Mouse (Mus musculus): ENCODE measurements at regions not wholly inside any gene's neighbourhood (a gene's known extent, or its start where the extent isn't known, plus 50 kb on each side); places are given as distances from the start of the nearest gene placed in this dataset.
A peak's percentile ranks its signal among the peaks of the same experiment; 100 is the strongest.

GRCm38 (mm10) chr10:21806716-21807115 lies 75.3 kb upstream of the Sgk1 start:
- no peaks in the 10 kb centered on the region for H3K9me3 ChIP-seq (replicated peaks; ENCODE audit: low read length)
- in situ Hi-C loops (cut with MboI; ENCODE audit: low pct_ligation_motif_present, low pct_unique_long_range_greater_than_20kb, low sequenced_read_pairs), result no loop called here
- H3K79me2 ChIP-seq (replicated peaks; ENCODE audit: control insufficient read depth, extremely low read depth, insufficient read depth, poor library complexity, severe bottlenecking), result no peaks in the 10 kb centered on the region
- no peak overlapping the region for H3K27ac ChIP-seq (ENCODE audit: insufficient read depth, low read depth)
- no peak overlapping the region for H3K4me3 ChIP-seq (replicated peaks in 1 of 3; ENCODE audit: low read depth in 2 of 3, low read length in 2 of 3, poor library complexity in 1 of 3)
- no peak overlapping the region for H3K4me2 ChIP-seq (ENCODE audit: insufficient read depth, low read depth, poor library complexity, severe bottlenecking)
- H3K9ac ChIP-seq (ENCODE audit: insufficient read depth, low read depth), result no peak overlapping the region
- dilution Hi-C loops (cut with MboI; ENCODE audit: extremely low pct_ligation_motif_present, extremely low pct_unique_long_range_greater_than_20kb, low sequenced_read_pairs), result no loop called here
- no peak for TF ChIP-seq JUN (IDR thresholded peaks at IDR 0.05; ENCODE audit: insufficient read depth, low read depth, low read length)
- no peak for TF ChIP-seq ZNF384 (IDR thresholded peaks at IDR 0.05; ENCODE audit: low read depth, low read length)
- TF ChIP-seq SMC3 (IDR thresholded peaks at IDR 0.05; ENCODE audit: low read depth, low read length), result no peak
- no peak for TF ChIP-seq HCFC1 (IDR thresholded peaks at IDR 0.05; ENCODE audit: low read depth, low read length)
- TF ChIP-seq MEF2A (IDR thresholded peaks at IDR 0.05; ENCODE audit: borderline replicate concordance, low read depth, low read length), result no peak
- no peak for TF ChIP-seq MAX (IDR thresholded peaks at IDR 0.05; ENCODE audit: low read length)
- no peak for TF ChIP-seq CHD2 (IDR thresholded peaks at IDR 0.05; ENCODE audit: low read length)
- TF ChIP-seq MYC (IDR thresholded peaks at IDR 0.05; ENCODE audit: low read depth, low read length), result no peak
- no peak for TF ChIP-seq SIN3A (IDR thresholded peaks at IDR 0.05; ENCODE audit: low read length)
- TF ChIP-seq ETS1 (conservative IDR thresholded peaks at IDR 0.05; ENCODE audit: low read depth, low read length), result no peak
- no peak for TF ChIP-seq RAD21 (IDR thresholded peaks at IDR 0.05; ENCODE audit: low read depth, low read length)
- TF ChIP-seq TCF12 (IDR thresholded peaks at IDR 0.05; ENCODE audit: low read depth, low read length), result no peak
- TF ChIP-seq NELFE (IDR thresholded peaks at IDR 0.05; ENCODE audit: low read depth, low read length), result no peak
- no peak for TF ChIP-seq MAFK (IDR thresholded peaks at IDR 0.05; ENCODE audit: insufficient replicate concordance, low read length)
- TF ChIP-seq TBP (conservative IDR thresholded peaks at IDR 0.05; ENCODE audit: low read depth, low read length), result no peak
- TF ChIP-seq ZKSCAN1 (IDR thresholded peaks at IDR 0.05; ENCODE audit: borderline replicate concordance, low read depth, low read length), result no peak
- no peaks in the 10 kb centered on the region for H3K27me3 ChIP-seq (replicated peaks)
- no peaks in the 10 kb centered on the region for H3K4me1 ChIP-seq (ENCODE audit: control insufficient read depth in 1 of 2, insufficient read depth in 2 of 2)
- no peaks in the 10 kb centered on the region for H3K36me3 ChIP-seq (replicated peaks in 1 of 2; ENCODE audit: control insufficient read depth in 1 of 2, insufficient read depth in 1 of 2, low read length in 1 of 2)
- no peak for DNase-seq (ENCODE audit: extremely low read depth)

GRCm38 (mm10) chr10:21819686-21820085 lies 62.3 kb upstream of the Sgk1 start:
- Histone ChIP-seq H3K9ac (ENCODE audit: insufficient read depth, low read depth) (no peak overlapping the region), H3K9me3 (replicated peaks; ENCODE audit: low read length) (no peaks in the 10 kb centered on the region), H3K4me1 (ENCODE audit: control insufficient read depth in 1 of 2, insufficient read depth in 2 of 2) (peaks cover 3 to 31% of the 10 kb centered on the region in 2 experiments), H3K27me3 (replicated peaks) (no peaks in the 10 kb centered on the region), H3K79me2 (replicated peaks; ENCODE audit: control insufficient read depth, extremely low read depth, insufficient read depth, poor library complexity, severe bottlenecking) (no peaks in the 10 kb centered on the region), H3K36me3 (replicated peaks in 1 of 2; ENCODE audit: control insufficient read depth in 1 of 2, insufficient read depth in 1 of 2, low read length in 1 of 2) (no peaks in the 10 kb centered on the region), H3K27ac (ENCODE audit: insufficient read depth, low read depth) (no peak overlapping the region), H3K4me3 (replicated peaks in 1 of 3; ENCODE audit: low read depth in 2 of 3, low read length in 2 of 3, poor library complexity in 1 of 3) (no peak overlapping the region), H3K4me2 (ENCODE audit: insufficient read depth, low read depth, poor library complexity, severe bottlenecking) (no peak overlapping the region)
- in situ Hi-C loops (cut with MboI; ENCODE audit: low pct_ligation_motif_present, low pct_unique_long_range_greater_than_20kb, low sequenced_read_pairs) (no loop called here), dilution Hi-C loops (cut with MboI; ENCODE audit: extremely low pct_ligation_motif_present, extremely low pct_unique_long_range_greater_than_20kb, low sequenced_read_pairs) (no loop called here)
- no peak for TF ChIP-seq ETS1 (conservative IDR thresholded peaks at IDR 0.05; ENCODE audit: low read depth, low read length)
- TF ChIP-seq USF1 (IDR thresholded peaks at IDR 0.05; ENCODE audit: low read depth, low read length), result no peak
- DNase-seq (ENCODE audit: extremely low read depth), result peak; percentile 49

Measured in CH12.LX (cell line).